Mouse (Mus musculus) subcutaneous adipose tissue, adult 2 months (tissue): Measurements from ENCODE around the gene Eaf1. TPM values are rescaled to one million over a fixed set of nuclear protein-coding genes. Genes with fewer than 3 reads are reported as not detected.

Experiments
- polyA plus RNA-seq: library from polyadenylated mRNA; depleted of rRNA; stranded (reverse); fragments of >200 nt; gene quantifications from 2 replicates; pipeline ENCODE4 v1.2.3, GENCODE M21; 2012; ENCODE audit warnings: low replicate concordance; rRNA removed

Eaf1 gene
- 18.6 and 36.0 TPM in 2 replicates for polyA plus RNA-seq

GRCm38 (mm10) chr14:31494349-31494974 is at the start of gene Eaf1:
Gene Eaf1, plus strand, starts transcription at chr14:31494399.

DNA sequence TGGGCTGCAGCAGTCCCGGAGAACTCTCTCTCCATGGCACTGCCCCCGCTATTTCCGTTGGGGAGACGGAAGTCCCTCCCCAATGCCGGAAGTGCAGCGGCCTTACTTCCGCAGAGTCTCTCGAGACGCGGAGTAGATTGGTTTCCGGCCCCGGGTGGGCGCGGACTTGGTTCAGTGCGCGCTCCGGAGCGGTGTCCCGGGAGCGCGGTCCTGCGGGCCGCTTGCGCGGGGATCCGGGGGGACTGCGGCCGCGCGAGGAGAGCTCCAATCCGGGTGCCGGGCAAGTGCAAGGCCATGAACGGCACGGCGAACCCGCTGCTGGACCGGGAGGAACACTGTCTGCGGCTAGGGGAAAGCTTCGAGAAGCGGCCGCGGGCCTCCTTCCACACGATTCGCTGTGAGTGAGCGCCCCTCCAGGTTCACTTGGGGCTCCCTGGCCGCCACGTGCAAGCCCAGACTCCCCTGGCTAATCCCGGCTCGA is 816 bp downstream of the Eaf1 start, which contains the start of gene Mettl6:
Gene Mettl6, minus strand, starts transcription at position 66 of the 481 bp plus-strand sequence.

Other genes starting within 250 kb of the Eaf1 start
- 5.5 and 6.4 TPM in 2 replicates for gene Phf7, start 243.1 kb upstream of the Eaf1 start, polyA plus RNA-seq
- gene Bap1, start 242.9 kb upstream of the Eaf1 start, polyA plus RNA-seq: 49.3 and 71.2 TPM in 2 replicates
- 0.67 and 6.9 TPM in 2 replicates for gene Dnah1, start 170.5 kb upstream of the Eaf1 start, polyA plus RNA-seq
- gene Capn7, start 157.8 kb upstream of the Eaf1 start, polyA plus RNA-seq: 16.2 and 18.6 TPM in 2 replicates
- 31.3 and 54.8 TPM in 2 replicates for gene Sh3bp5, start 58.3 kb upstream of the Eaf1 start, polyA plus RNA-seq
- 11.6 and 15.7 TPM in 2 replicates for gene Mettl6, start 641 bp downstream of the Eaf1 start, polyA plus RNA-seq
- gene Colq, start 96.9 kb downstream of the Eaf1 start, polyA plus RNA-seq: 0.36 and 4.0 TPM in 2 replicates
- not detected in 2 replicates for gene Gm49387, start 146.5 kb downstream of the Eaf1 start, polyA plus RNA-seq
- gene Btd, start 146.6 kb downstream of the Eaf1 start, polyA plus RNA-seq: 62.8 and 69.6 TPM in 2 replicates
- 23.4 and 58.2 TPM in 2 replicates for gene Hacl1, start 146.9 kb downstream of the Eaf1 start, polyA plus RNA-seq